Comparison of ENCODE assay signal across 22 mouse cellular contexts in genomic region chr10:130422368-130422767, GRCm38 (mm10). TPM values are rescaled to one million over a fixed set of nuclear protein-coding genes. Genes with fewer than 3 reads are reported as not detected.
"Had no signal": no experiment of that assay in that cellular context is flagged by ENCODE, and none has a peak within 500 bp of the region (broad histone marks: within the 10 kb centered on the region; RNA-seq: fewer than 3 reads in every experiment).

No protein-coding gene starts in this region.

RNA-seq across cellular contexts. Expression of gene Vmn2r85, which starts 7.1 kb away (rescaled TPM):
- polyA plus RNA-seq: heart, embryonic 11.5 days; heart, embryonic 12.5 days; heart, embryonic 13.5 days; heart, embryonic 14.5 days; heart, embryonic 15.5 days; heart, embryonic 16.5 days; heart, postnatal 0 days; hindbrain, embryonic 10.5 days; hindbrain, embryonic 11.5 days; hindbrain, embryonic 12.5 days; hindbrain, embryonic 13.5 days; hindbrain, embryonic 15.5 days; intestine, embryonic 14.5 days; intestine, embryonic 15.5 days; intestine, embryonic 16.5 days; intestine, postnatal 0 days; kidney, adult 2 months; kidney, embryonic 14.5 days; kidney, embryonic 15.5 days; kidney, embryonic 16.5 days; kidney, postnatal 0 days; large intestine, adult 2 months had no signal

RNA-seq across cellular contexts. Expression of gene Vmn2r84, which starts 28.2 kb away (rescaled TPM):
- polyA plus RNA-seq: heart, embryonic 12.5 days; heart, embryonic 13.5 days; heart, embryonic 14.5 days; heart, embryonic 15.5 days; heart, postnatal 0 days; hindbrain, embryonic 10.5 days; hindbrain, embryonic 11.5 days; hindbrain, embryonic 12.5 days; hindbrain, embryonic 13.5 days; intestine, embryonic 14.5 days; intestine, embryonic 15.5 days; intestine, embryonic 16.5 days; intestine, postnatal 0 days; kidney, adult 2 months; kidney, embryonic 14.5 days; kidney, embryonic 15.5 days; kidney, embryonic 16.5 days; kidney, postnatal 0 days; large intestine, adult 2 months had no signal

RNA-seq across cellular contexts. Expression of gene Vmn2r86, which starts 33.5 kb away (rescaled TPM):
- polyA plus RNA-seq: heart, embryonic 11.5 days; heart, embryonic 12.5 days; heart, embryonic 13.5 days; heart, embryonic 14.5 days; heart, embryonic 15.5 days; heart, embryonic 16.5 days; heart, postnatal 0 days; hindbrain, embryonic 10.5 days; hindbrain, embryonic 11.5 days; hindbrain, embryonic 12.5 days; intestine, embryonic 14.5 days; intestine, embryonic 15.5 days; intestine, embryonic 16.5 days; intestine, postnatal 0 days; kidney, adult 2 months; kidney, embryonic 14.5 days; kidney, embryonic 15.5 days; kidney, embryonic 16.5 days; kidney, postnatal 0 days; large intestine, adult 2 months had no signal
